Mouse (Mus musculus): ENCODE measurements around the gene Fmnl2. TPM values are rescaled to one million over a fixed set of nuclear protein-coding genes. Genes with fewer than 3 reads are reported as not detected.

Gene Fmnl2
- polyA plus RNA-seq, 1 experiment from 2014 or later: 7.9 TPM

- WGBS: 83% methylated on average over 5 of the region's 5 CpGs
- Histone ChIP-seq H3K9me3 (replicated peaks) (no peaks in the 10 kb centered on the region), H3K27ac (no peak overlapping the region), H3K4me3 (no peak overlapping the region), H3K27me3 (ENCODE audit: low read depth, poor library complexity, severe bottlenecking) (no peaks in the 10 kb centered on the region), H3K4me1 (peaks cover 32% of the 10 kb centered on the region), H3K36me3 (no peaks in the 10 kb centered on the region)
- no peak for DNase-seq (ENCODE audit: low spot score)
Measured at GRCm38 (mm10) chr2:52930106-52930868, 72.6 kb downstream of the Fmnl2 start.

DNA sequence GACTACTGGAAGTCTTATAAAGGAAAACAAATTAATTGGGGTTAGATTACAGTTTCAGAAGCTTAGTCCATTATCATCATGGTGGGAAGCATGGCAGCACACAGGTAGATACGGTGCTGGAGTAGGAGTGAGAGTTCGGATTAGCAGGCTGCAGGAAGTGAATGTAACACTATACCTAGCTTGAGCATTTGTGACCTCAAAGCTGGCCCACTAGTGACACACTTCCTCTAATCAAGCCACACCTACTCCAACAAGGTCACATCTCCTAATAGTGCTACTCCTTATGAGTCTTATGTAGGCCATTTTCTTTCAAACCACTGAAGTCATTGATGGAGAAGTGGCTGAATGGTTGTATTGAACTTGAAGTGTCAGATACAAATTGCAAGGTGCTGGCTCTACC lies 73.7 kb downstream of the Fmnl2 start:
- no peak for DNase-seq (ENCODE audit: low spot score)
- Histone ChIP-seq H3K27me3 (ENCODE audit: low read depth, poor library complexity, severe bottlenecking) (no peaks in the 10 kb centered on the region), H3K36me3 (no peaks in the 10 kb centered on the region), H3K27ac (no peak overlapping the region), H3K9me3 (replicated peaks) (no peaks in the 10 kb centered on the region), H3K4me3 (no peak overlapping the region), H3K4me1 (peaks cover 36% of the 10 kb centered on the region)
- 87% methylated on average over 2 of the region's 2 CpGs for WGBS

DNA sequence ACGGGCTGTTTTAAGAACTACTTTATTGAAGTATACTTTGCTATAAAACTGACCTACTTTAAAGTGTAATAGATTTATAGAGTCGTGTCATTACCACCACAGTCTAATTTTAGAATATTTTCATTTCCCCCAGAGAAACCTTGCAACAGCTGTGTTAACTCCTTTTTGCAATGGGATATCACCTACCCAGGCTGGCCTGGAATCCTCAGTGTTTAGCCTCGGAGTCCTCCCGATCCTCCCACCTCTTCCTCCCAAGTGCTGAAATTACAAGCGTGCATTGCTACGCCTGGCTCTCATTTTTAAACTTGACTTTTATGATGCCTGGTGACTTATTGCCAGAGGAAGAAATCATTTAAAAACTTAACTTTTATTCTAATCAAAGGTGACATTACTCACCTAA lies 78.2 kb downstream of the Fmnl2 start:
- DNase-seq (ENCODE audit: low spot score): no peak
- H3K27me3 ChIP-seq (ENCODE audit: low read depth, poor library complexity, severe bottlenecking): no peaks in the 10 kb centered on the region
- no peaks in the 10 kb centered on the region for H3K36me3 ChIP-seq
- H3K9me3 ChIP-seq (replicated peaks): no peaks in the 10 kb centered on the region
- no peak overlapping the region for H3K4me3 ChIP-seq
- 62% methylated on average over 6 of the region's 6 CpGs for WGBS
- peaks cover 37% of the 10 kb centered on the region for H3K4me1 ChIP-seq
- H3K27ac ChIP-seq: no peak overlapping the region

DNA sequence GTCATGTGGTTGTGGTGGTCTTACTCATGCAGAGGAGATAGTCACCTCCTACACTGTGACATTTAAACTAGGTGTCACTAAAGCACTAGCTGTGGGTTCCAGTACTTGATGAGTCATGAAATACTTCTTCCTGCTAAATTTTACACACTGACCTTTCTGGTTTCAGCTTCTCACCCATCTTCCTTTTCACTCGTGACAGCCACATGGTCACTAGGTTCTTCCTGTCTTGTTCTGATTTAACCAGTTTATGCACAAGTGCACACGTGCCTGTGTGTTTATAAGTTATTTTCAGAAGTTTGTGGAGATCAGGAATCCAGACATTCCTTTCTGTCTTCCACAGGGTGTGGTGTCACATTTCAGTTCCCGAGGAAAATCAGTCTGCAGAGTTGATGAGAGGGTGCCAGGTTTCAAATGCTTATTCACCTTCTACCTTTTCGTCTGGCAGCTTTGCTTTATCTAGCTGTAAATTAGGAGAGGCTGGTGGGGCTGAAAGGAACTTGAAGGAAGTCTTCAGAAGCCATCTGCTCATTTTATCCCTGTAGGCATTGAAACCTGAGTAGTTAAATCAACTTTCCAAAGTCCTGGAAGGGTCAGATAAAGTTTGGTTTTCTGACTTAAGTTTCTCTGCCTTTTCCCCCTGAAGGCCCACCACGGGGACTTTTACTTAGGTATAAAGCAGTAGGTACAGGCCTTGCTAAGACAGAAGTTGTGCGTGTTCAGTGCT lies 80.9 kb downstream of the Fmnl2 start:
- Histone ChIP-seq H3K9me3 (replicated peaks) (no peaks in the 10 kb centered on the region), H3K4me3 (no peak overlapping the region), H3K4me1 (peaks cover 33% of the 10 kb centered on the region), H3K36me3 (no peaks in the 10 kb centered on the region), H3K27me3 (ENCODE audit: low read depth, poor library complexity, severe bottlenecking) (no peaks in the 10 kb centered on the region), H3K27ac (no peak overlapping the region; the same call in 1 of the 2 replicates)
- DNase-seq (ENCODE audit: low spot score): no peak
- whole genome bisulfite sequencing: 21% methylated on average over 6 of the region's 6 CpGs

- Histone ChIP-seq H3K4me3 (no peak overlapping the region), H3K9me3 (replicated peaks) (no peaks in the 10 kb centered on the region), H3K4me1 (peaks cover 39% of the 10 kb centered on the region), H3K27me3 (ENCODE audit: low read depth, poor library complexity, severe bottlenecking) (no peaks in the 10 kb centered on the region), H3K36me3 (peaks cover 9% of the 10 kb centered on the region), H3K27ac (no peak overlapping the region)
- DNase-seq (ENCODE audit: low spot score): no peak
- WGBS: 83% methylated on average over 9 of the region's 9 CpGs
Measured at GRCm38 (mm10) chr2:52943644-52944423, 86.2 kb downstream of the Fmnl2 start.

GRCm38 (mm10) chr2:52944594-52944993 lies 86.9 kb downstream of the Fmnl2 start:
- Histone ChIP-seq H3K9me3 (replicated peaks) (no peaks in the 10 kb centered on the region), H3K27ac (no peak overlapping the region), H3K4me3 (no peak overlapping the region), H3K4me1 (peaks cover 32% of the 10 kb centered on the region), H3K36me3 (peaks cover 9% of the 10 kb centered on the region), H3K27me3 (ENCODE audit: low read depth, poor library complexity, severe bottlenecking) (no peaks in the 10 kb centered on the region)
- DNase-seq (ENCODE audit: low spot score): no peak
- 83% methylated on average over 5 of the region's 5 CpGs for WGBS

- H3K4me3 ChIP-seq: no peak overlapping the region
- WGBS: 33% methylated on average over 2 of the region's 2 CpGs
- no peak overlapping the region for H3K27ac ChIP-seq
Measured at GRCm38 (mm10) chr2:52946074-52946473, 88.4 kb downstream of the Fmnl2 start.

DNA sequence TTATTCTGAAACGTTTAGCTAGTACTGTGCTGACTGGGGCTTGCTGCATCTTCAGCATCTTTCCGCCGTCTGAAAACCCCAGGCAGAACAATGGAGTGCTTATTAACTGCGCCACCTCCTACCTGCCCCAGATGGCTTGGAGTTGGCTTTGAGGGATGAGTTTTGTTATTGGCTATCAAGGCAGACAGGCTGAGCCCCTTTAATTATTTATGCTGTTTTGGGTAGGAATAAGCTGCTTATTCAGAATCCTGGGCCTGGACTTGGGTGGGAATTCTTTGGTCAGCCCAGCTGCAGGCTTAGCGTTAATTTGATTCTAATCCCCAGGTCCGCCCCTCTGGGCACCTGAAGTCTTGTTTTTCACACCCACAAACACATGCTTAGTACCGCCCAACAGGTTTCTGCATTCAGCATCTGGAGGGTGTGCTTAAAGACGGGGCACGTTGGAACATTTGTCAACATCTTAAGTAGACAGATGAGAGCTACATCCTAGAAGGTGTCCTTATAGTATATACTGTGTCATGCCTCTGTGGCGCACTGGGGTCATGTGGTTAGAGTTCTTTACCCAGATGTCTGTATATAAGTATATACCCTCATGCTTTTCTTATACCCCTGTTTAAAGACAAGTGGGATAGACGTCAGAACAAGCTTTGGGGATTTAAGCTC lies 89.0 kb downstream of the Fmnl2 start:
- H3K9me3 ChIP-seq (replicated peaks): no peaks in the 10 kb centered on the region
- no peaks in the 10 kb centered on the region for H3K27me3 ChIP-seq (ENCODE audit: low read depth, poor library complexity, severe bottlenecking)
- no peak overlapping the region for H3K27ac ChIP-seq
- H3K36me3 ChIP-seq: peaks cover 9% of the 10 kb centered on the region
- DNase-seq (ENCODE audit: low spot score): no peak
- 43% methylated on average over 11 of the region's 11 CpGs for WGBS
- peaks cover 43% of the 10 kb centered on the region for H3K4me1 ChIP-seq
- H3K4me3 ChIP-seq: no peak overlapping the region

More at GRCm38 (mm10) chr2:52946074-52946473, 88.4 kb downstream of the Fmnl2 start:
- no peak for DNase-seq (ENCODE audit: low spot score)
- Histone ChIP-seq H3K9me3 (replicated peaks) (no peaks in the 10 kb centered on the region), H3K27me3 (ENCODE audit: low read depth, poor library complexity, severe bottlenecking) (no peaks in the 10 kb centered on the region), H3K36me3 (peaks cover 9% of the 10 kb centered on the region), H3K4me1 (peaks cover 37% of the 10 kb centered on the region)

DNA sequence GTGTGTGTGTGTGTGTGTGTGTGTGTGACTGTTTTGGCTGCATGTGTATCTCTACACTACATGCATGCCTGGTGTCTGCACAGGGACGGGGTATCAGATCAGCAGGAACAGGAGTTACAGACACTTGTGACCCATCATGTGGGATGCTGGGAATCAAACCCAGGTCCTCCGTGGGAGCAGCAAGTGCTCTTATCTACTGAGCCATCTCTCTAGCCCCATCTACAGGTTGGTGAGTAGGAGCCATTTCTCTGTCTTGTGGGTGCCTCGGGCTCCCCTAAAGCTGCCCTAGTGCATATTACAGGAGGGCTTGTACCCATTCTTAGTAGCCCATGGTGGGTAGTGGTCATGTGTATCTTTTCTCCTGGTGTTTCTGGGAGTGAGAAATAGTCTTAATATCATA lies 90.7 kb downstream of the Fmnl2 start:
- Histone ChIP-seq H3K27ac (no peak overlapping the region), H3K27me3 (ENCODE audit: low read depth, poor library complexity, severe bottlenecking) (no peaks in the 10 kb centered on the region), H3K36me3 (peaks cover 9% of the 10 kb centered on the region), H3K4me3 (no peak overlapping the region), H3K9me3 (replicated peaks) (no peaks in the 10 kb centered on the region), H3K4me1 (peaks cover 48% of the 10 kb centered on the region)
- WGBS: 92% methylated on average over 3 of the region's 3 CpGs
- DNase-seq (ENCODE audit: low spot score): no peak

GRCm38 (mm10) chr2:52949556-52949955 lies 91.9 kb downstream of the Fmnl2 start:
- 98% methylated on average over 4 of the region's 4 CpGs for WGBS

GRCm38 (mm10) chr2:52950226-52950625 lies 92.6 kb downstream of the Fmnl2 start:
- 88% methylated on average over 4 of the region's 4 CpGs for WGBS
- Histone ChIP-seq H3K4me1 (peaks cover 42% of the 10 kb centered on the region), H3K9me3 (replicated peaks) (no peaks in the 10 kb centered on the region), H3K27ac (no peak overlapping the region), H3K36me3 (peaks cover 9% of the 10 kb centered on the region), H3K27me3 (ENCODE audit: low read depth, poor library complexity, severe bottlenecking) (no peaks in the 10 kb centered on the region), H3K4me3 (no peak overlapping the region)
- DNase-seq (ENCODE audit: low spot score): no peak

More at GRCm38 (mm10) chr2:52949556-52949955, 91.9 kb downstream of the Fmnl2 start:
- Histone ChIP-seq H3K4me1 (peaks cover 43% of the 10 kb centered on the region), H3K4me3 (no peak overlapping the region), H3K36me3 (peaks cover 9% of the 10 kb centered on the region), H3K9me3 (replicated peaks) (no peaks in the 10 kb centered on the region), H3K27ac (no peak overlapping the region), H3K27me3 (ENCODE audit: low read depth, poor library complexity, severe bottlenecking) (no peaks in the 10 kb centered on the region)
- no peak for DNase-seq (ENCODE audit: low spot score)

GRCm38 (mm10) chr2:52952202-52952730 lies 94.6 kb downstream of the Fmnl2 start:
- Histone ChIP-seq H3K36me3 (peaks cover 9% of the 10 kb centered on the region), H3K27ac (no peak overlapping the region), H3K9me3 (replicated peaks) (no peaks in the 10 kb centered on the region), H3K4me1 (peaks cover 23% of the 10 kb centered on the region), H3K27me3 (ENCODE audit: low read depth, poor library complexity, severe bottlenecking) (no peaks in the 10 kb centered on the region), H3K4me3 (no peak overlapping the region)
- 80% methylated on average over 6 of the region's 6 CpGs for WGBS
- DNase-seq (ENCODE audit: low spot score): peak; percentile 18

All from limb, embryonic 10.5 days (tissue).